Mouse (Mus musculus): Measurements from ENCODE around the gene Lsamp. TPM values are rescaled to one million over a fixed set of nuclear protein-coding genes. Genes with fewer than 3 reads are reported as not detected.
A peak's percentile ranks its signal among the peaks of the same experiment; 100 is the strongest.

The Lsamp gene
- polyA plus RNA-seq, 1 experiment from 2014 or later: 1.5 TPM

GRCm38 (mm10) chr16:41034746-41035145 is 1050.6 kb downstream of the Lsamp start:
- Histone ChIP-seq H3K4me2 (replicated peaks; ENCODE audit: low read depth) (no peak overlapping the region), H3K27ac (ENCODE audit: low read depth, low read length) (no peak overlapping the region), H3K36me3 (ENCODE audit: control insufficient read depth, insufficient read depth) (no peaks in the 10 kb centered on the region), H3K27me3 (replicated peaks; ENCODE audit: control insufficient read depth, insufficient read depth, low read length) (no peaks in the 10 kb centered on the region), H3K9ac (ENCODE audit: low read depth, low read length) (no peak overlapping the region), H3K9me3 (ENCODE audit: control insufficient read depth) (no peaks in the 10 kb centered on the region), H3K4me1 (replicated peaks; ENCODE audit: control insufficient read depth, insufficient read depth, low read length) (no peaks in the 10 kb centered on the region), H3K4me3 (ENCODE audit: low read depth, low read length) (no peak overlapping the region)
- no peak for TF ChIP-seq CTCF (IDR thresholded peaks at IDR 0.05; ENCODE audit: low read depth)
- ATAC-seq: no peak

GRCm38 (mm10) chr16:41041686-41042085 is 1057.5 kb downstream of the Lsamp start:
- TF ChIP-seq CTCF (IDR thresholded peaks at IDR 0.05; ENCODE audit: low read depth): no peak
- ATAC-seq: no peak
- Histone ChIP-seq H3K27me3 (replicated peaks; ENCODE audit: control insufficient read depth, insufficient read depth, low read length) (no peaks in the 10 kb centered on the region), H3K4me1 (replicated peaks; ENCODE audit: control insufficient read depth, insufficient read depth, low read length) (no peaks in the 10 kb centered on the region), H3K4me2 (replicated peaks; ENCODE audit: low read depth) (no peak overlapping the region), H3K4me3 (ENCODE audit: low read depth, low read length) (no peak overlapping the region), H3K27ac (ENCODE audit: low read depth, low read length) (no peak overlapping the region), H3K9ac (ENCODE audit: low read depth, low read length) (no peak overlapping the region), H3K36me3 (ENCODE audit: control insufficient read depth, insufficient read depth) (no peaks in the 10 kb centered on the region), H3K9me3 (ENCODE audit: control insufficient read depth) (no peaks in the 10 kb centered on the region)
- 65% methylated on average over 2 of the region's 2 CpGs for whole genome bisulfite sequencing

GRCm38 (mm10) chr16:41063270-41063857 is 1079.2 kb downstream of the Lsamp start:
- Histone ChIP-seq H3K4me1 (replicated peaks; ENCODE audit: control insufficient read depth, insufficient read depth, low read length) (no peaks in the 10 kb centered on the region), H3K9me3 (ENCODE audit: control insufficient read depth) (no peaks in the 10 kb centered on the region), H3K4me3 (ENCODE audit: low read depth, low read length) (no peak overlapping the region), H3K27ac (ENCODE audit: low read depth, low read length) (no peak overlapping the region), H3K36me3 (ENCODE audit: control insufficient read depth, insufficient read depth) (no peaks in the 10 kb centered on the region), H3K4me2 (replicated peaks; ENCODE audit: low read depth) (no peak overlapping the region), H3K9ac (ENCODE audit: low read depth, low read length) (no peak overlapping the region), H3K27me3 (replicated peaks; ENCODE audit: control insufficient read depth, insufficient read depth, low read length) (no peaks in the 10 kb centered on the region)
- no peak for ATAC-seq
- WGBS: 24% methylated on average over 7 of the region's 7 CpGs
- TF ChIP-seq CTCF (IDR thresholded peaks at IDR 0.05; ENCODE audit: low read depth): no peak

DNA sequence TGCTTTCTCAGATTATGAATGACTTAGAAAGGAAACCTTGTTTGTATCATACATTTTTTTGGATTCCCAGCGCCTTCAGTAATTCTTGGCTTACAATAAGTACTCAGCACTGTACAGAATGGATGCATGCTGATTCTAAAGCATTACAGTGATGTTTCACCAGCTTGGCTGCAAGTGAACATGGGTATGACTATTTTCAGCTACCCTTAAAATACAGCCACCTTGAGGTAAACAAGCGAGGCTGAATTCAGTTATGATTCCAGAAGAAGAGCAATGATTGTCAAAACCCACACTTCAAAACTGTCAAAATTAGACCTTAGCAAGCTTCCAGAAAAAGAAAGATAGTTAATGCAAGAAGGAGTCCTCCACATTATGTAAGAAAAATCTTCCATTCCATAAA is 1089.3 kb downstream of the Lsamp start:
- Histone ChIP-seq H3K9me3 (ENCODE audit: control insufficient read depth) (no peaks in the 10 kb centered on the region), H3K4me1 (replicated peaks; ENCODE audit: control insufficient read depth, insufficient read depth, low read length) (no peaks in the 10 kb centered on the region), H3K27ac (ENCODE audit: low read depth, low read length) (no peak overlapping the region), H3K27me3 (replicated peaks; ENCODE audit: control insufficient read depth, insufficient read depth, low read length) (no peaks in the 10 kb centered on the region), H3K9ac (ENCODE audit: low read depth, low read length) (no peak overlapping the region), H3K4me2 (replicated peaks; ENCODE audit: low read depth) (no peak overlapping the region), H3K4me3 (ENCODE audit: low read depth, low read length) (no peak overlapping the region), H3K36me3 (ENCODE audit: control insufficient read depth, insufficient read depth) (no peaks in the 10 kb centered on the region)
- no peak for ATAC-seq
- WGBS: 81% methylated on average over 2 of the region's 2 CpGs
- no peak for TF ChIP-seq CTCF (IDR thresholded peaks at IDR 0.05; ENCODE audit: low read depth)

GRCm38 (mm10) chr16:41088648-41089047 is 1104.5 kb downstream of the Lsamp start:
- Histone ChIP-seq H3K27me3 (replicated peaks; ENCODE audit: control insufficient read depth, insufficient read depth, low read length) (no peaks in the 10 kb centered on the region), H3K4me1 (replicated peaks; ENCODE audit: control insufficient read depth, insufficient read depth, low read length) (no peaks in the 10 kb centered on the region), H3K4me3 (ENCODE audit: low read depth, low read length) (no peak overlapping the region), H3K4me2 (replicated peaks; ENCODE audit: low read depth) (no peak overlapping the region), H3K9ac (ENCODE audit: low read depth, low read length) (no peak overlapping the region), H3K27ac (ENCODE audit: low read depth, low read length) (no peak overlapping the region), H3K9me3 (ENCODE audit: control insufficient read depth) (no peaks in the 10 kb centered on the region), H3K36me3 (ENCODE audit: control insufficient read depth, insufficient read depth) (no peaks in the 10 kb centered on the region)
- no peak for ATAC-seq
- WGBS: 85% methylated on average over 2 of the region's 2 CpGs
- no peak for TF ChIP-seq CTCF (IDR thresholded peaks at IDR 0.05; ENCODE audit: low read depth)

DNA sequence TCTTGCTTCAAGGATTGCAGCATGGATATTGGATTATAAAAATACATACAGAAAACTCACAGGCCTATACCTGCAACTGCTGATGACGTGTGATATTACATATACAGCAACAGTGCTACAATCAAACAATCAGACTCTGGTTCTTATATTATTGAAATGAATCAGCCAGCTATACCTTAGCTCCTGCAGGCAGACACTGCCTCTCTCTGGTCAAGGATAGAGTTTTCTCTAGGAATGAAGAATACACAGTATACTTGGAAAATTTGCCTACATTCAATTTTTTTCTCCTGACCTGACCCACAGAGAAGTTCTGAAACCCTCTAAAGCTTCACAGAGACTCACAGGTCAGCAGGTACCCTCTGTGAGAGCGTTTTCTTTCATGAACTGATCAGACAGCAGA is 1105.9 kb downstream of the Lsamp start:
- H3K9me3 ChIP-seq (ENCODE audit: control insufficient read depth): no peaks in the 10 kb centered on the region
- H3K4me3 ChIP-seq (ENCODE audit: low read depth, low read length): no peak overlapping the region
- H3K27ac ChIP-seq (ENCODE audit: low read depth, low read length): no peak overlapping the region
- 0 out of 2 replicates have a peak, but pooled peaks have one; percentile 10 for TF ChIP-seq CTCF (IDR thresholded peaks at IDR 0.05; ENCODE audit: low read depth)
- no peak overlapping the region for H3K4me2 ChIP-seq (replicated peaks; ENCODE audit: low read depth)
- no peak for ATAC-seq
- no peaks in the 10 kb centered on the region for H3K4me1 ChIP-seq (replicated peaks; ENCODE audit: control insufficient read depth, insufficient read depth, low read length)
- H3K9ac ChIP-seq (ENCODE audit: low read depth, low read length): no peak overlapping the region
- no peaks in the 10 kb centered on the region for H3K36me3 ChIP-seq (ENCODE audit: control insufficient read depth, insufficient read depth)
- 63% methylated on average over 2 of the region's 2 CpGs for WGBS
- H3K27me3 ChIP-seq (replicated peaks; ENCODE audit: control insufficient read depth, insufficient read depth, low read length): no peaks in the 10 kb centered on the region

DNA sequence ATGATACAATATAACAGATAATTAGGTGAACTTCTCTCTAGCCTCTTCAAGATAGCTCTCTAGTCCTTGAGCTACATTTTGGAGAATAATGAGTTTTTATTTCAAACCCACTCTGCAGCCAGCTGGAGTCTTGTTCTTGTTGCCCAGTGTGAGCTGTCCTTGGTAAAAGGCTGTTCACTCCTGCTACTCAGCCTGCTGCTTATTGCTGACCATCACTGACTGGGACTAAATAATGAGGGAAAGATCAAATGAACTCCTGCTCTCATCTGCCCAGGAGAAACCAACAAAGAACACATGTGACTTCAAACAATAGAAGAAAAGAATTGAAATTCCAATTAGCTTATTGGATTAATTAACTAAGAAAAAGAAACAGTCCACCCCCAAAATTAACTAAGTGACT is 1107.1 kb downstream of the Lsamp start:
- H3K4me2 ChIP-seq (replicated peaks; ENCODE audit: low read depth): no peak overlapping the region
- H3K4me3 ChIP-seq (ENCODE audit: low read depth, low read length): no peak overlapping the region
- H3K9me3 ChIP-seq (ENCODE audit: control insufficient read depth): no peaks in the 10 kb centered on the region
- no peaks in the 10 kb centered on the region for H3K36me3 ChIP-seq (ENCODE audit: control insufficient read depth, insufficient read depth)
- no peak overlapping the region for H3K27ac ChIP-seq (ENCODE audit: low read depth, low read length)
- no peak for TF ChIP-seq CTCF (IDR thresholded peaks at IDR 0.05; ENCODE audit: low read depth)
- no peak overlapping the region for H3K9ac ChIP-seq (ENCODE audit: low read depth, low read length)
- H3K4me1 ChIP-seq (replicated peaks; ENCODE audit: control insufficient read depth, insufficient read depth, low read length): no peaks in the 10 kb centered on the region
- no peaks in the 10 kb centered on the region for H3K27me3 ChIP-seq (replicated peaks; ENCODE audit: control insufficient read depth, insufficient read depth, low read length)
- no peak for ATAC-seq
